Mouse (Mus musculus) c-Kit-positive CD71-positive TER-119-negative erythroid progenitor cells, embryonic 14.5 days (primary cell): ENCODE data around the gene Thap4.
"Not testable (repeated sequence)": the region's sequence is repeated elsewhere in the genome, so short reads cannot be mapped to it uniquely, and the experiment has no call there.

Source experiments
- DNase-seq: peaks from one replicate; pipeline ENCODE4 v3.0.0-alpha.2; 2013; ENCODE audit warnings: low read depth

Gene Thap4

DNA sequence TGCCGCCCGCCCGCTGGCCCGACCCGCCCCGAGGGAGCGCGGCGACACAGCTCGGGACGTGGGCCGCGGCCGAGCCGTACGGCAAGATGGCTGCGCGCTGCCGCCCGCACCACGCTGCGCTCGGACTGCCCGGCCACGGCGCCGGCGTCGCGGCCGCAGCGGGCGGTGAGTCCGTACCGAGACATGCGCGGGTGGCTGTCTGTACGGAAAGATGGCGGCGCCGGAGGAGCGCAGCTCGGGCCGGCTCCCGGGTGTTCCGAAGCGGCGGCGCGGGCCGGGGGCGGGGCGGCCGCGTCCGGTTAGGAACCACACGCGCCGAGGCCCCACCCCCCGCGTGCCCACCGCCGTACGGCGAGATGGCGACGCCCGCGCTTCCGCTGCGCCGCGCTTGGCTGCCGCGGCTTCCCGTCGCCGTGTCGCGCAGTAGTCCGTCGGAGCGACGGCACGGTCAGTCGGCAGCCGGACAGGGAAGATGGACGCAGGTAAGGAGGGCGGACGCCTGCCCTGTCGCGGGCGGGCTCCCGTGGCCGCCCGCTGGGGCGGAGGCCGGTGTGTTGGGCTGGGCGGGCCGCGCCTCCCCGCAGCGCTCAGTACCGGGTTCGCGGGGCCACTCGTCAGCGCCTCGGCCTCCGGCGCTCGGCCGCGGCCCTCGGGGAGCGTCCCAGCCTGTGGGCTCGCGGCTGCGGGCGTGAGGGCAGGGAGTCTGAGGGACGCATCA is at the start of gene Thap4:
Gene Thap4 (minus strand): TSS at position 292 of the 718 bp plus-strand sequence.
- no peak for DNase-seq

DNA sequence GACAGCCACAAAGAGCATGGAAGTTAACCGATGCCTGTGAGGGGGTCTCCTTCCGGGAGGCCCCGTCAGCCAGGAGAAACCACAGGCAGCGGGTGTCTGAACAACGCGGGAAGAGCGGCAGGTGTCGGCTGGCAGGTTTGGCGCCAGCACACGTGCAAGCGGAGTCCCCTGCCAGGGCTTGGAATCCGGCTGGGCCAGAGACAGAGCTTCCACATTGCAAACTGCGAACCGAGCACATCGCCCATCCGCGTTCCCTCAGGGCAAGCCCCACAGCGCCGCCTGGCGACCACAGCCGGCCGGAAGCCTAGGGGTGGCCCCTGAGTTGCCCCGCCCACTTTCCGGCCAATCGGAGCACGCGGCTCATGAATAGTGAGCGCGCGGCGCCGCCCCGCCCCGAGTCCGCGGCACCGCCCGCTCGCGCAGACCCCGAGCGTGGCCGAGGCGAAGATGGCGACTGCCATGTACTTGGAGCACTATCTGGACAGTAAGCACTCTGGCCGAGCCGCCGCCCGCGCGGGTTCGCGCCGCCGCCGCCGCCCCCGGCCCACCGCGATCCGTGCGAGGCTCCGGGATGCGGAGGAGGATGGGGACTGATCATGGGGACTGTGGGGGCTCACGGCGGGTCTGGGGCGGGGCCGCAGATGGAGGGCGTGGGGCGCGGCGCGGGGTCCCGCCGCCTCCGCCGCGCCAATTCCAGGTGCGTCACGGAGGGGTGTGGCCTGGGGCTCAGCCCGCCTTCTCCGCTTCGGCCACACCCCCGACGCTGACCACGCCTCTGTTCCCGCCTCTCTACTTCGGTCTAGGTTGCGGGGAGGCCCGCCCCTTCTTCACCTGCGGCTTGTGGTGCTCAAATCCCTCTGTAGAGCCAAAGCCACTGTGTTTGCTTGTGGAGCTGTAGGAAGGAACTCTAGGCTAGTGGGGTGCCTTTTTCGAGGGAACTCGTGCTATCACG is 49.2 kb upstream of the Thap4 start, which contains the start of gene Ing5:
Gene Ing5 (plus strand): TSS at position 410 of the 952 bp plus-strand sequence.
- DNase-seq = peak; percentile 93

GRCm38 (mm10) chr1:93802771-93803170 is 48.1 kb upstream of the Thap4 start:
- DNase-seq = peak; percentile 58

DNA sequence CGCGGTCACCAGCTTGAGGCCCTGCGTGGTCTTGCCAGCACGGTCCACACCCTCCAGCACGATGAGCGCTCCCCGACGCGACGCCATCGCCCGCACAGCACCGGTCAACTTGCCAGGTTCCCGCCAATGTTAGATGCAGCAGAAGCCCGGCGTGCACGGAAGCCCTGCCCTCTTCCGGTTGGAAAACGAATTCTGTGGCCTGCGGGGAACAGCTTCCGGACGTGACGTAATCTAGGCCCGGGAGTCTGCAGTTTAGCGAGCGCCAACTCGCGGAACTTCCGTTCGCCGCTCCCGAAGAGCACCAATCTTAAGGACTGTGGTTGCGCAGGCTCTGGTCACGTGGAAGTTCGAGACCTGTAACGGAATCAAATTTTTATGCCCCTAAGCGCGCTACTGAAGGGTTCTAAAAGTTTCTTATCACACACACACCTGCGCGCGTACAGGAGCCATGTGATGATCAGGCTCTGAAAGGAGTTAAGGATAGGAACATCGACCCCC is 47.1 kb upstream of the Thap4 start, which contains the start of gene Dtymk:
Gene Dtymk (minus strand): TSS at position 194 of the 498 bp plus-strand sequence.
- DNase-seq = peak; percentile 92

DNA sequence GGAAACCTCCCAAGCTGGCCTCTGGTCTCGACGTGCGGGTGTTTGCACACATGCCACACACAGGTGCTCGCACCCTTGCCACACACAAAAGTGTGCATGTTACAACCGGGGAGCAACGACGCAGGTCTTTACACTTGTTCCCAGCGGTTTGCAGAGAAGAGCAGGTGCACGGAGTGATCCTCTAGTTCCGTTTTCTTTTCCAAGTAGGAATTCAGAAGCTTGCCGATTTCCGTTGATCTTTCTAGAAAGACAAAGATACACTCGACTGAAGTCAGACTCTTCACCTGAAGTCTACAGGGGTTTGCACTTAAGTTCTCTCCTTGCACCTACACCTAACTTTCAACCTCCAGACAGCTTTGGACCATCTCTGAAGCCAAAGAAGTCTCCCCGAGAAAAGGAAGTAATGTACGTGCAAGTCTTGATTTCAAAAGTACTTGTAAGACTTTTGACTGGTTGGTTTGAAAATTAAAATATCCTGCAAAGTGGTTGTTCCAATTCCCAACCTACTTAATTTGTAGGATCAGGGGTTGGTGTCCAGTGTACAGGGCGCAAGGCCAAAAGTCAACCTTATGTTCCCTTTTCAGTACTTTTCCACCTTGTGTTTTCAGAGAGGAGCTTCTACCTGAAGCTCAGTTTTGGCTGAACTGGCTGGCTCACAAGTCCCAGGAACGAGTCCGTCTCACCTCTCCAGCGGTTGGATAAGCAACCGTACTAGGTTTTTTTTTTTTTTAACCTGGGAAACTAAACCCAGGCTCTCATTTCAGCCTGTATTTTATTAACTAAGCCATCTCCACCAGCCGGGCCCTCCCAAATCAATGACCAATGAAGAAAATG is 46.2 kb upstream of the Thap4 start:
- DNase-seq = no peak

DNA sequence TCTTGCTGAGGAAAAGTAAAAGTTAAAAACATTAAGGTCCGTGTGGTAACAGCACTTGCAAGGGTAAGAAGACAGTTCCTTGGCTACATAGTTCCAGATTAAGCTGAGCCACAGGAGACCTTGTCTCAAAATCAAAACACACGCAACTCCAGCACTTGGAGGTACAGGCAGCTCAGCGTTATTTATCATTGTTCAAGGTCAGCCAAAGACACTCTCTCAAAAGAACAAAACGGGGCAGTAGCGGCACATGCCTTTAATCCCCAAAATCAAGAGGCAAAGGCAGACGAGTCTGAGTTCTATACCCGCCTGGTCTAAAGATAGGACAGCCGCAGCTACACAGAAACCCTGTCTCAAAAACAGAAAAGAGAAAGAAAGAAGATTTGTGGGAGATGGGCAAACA is 41.2 kb upstream of the Thap4 start:
- DNase-seq = no peak

GRCm38 (mm10) chr1:93794526-93794925 is 39.9 kb upstream of the Thap4 start:
- no peak for DNase-seq

GRCm38 (mm10) chr1:93786912-93787311 is 32.2 kb upstream of the Thap4 start:
- no peak for DNase-seq

DNA sequence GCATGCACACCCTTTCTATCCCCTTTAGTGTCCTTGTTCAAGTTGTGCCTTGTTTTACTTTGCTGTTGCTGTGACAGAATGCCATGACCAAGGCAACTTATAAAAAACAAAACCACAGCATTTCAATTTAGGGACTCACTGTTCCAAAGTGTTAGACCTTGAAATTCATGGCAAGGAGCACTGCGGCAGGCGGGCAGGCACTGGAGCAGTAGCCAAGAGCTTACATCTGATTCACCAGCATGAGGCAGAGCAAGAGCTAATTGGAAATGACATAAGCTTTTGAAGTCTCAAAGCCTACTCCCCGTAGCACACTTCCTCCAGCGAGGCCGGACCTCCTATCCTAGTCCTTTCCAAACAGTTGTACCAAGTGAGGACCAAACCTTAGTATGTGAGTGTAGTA is 22.0 kb upstream of the Thap4 start:
- DNase-seq = no peak

GRCm38 (mm10) chr1:93769901-93770300 is 15.2 kb upstream of the Thap4 start:
- DNase-seq = no peak

- DNase-seq = no peak
These were observed 12.9 kb upstream of the Thap4 start for GRCm38 (mm10) chr1:93767600-93767999.

DNA sequence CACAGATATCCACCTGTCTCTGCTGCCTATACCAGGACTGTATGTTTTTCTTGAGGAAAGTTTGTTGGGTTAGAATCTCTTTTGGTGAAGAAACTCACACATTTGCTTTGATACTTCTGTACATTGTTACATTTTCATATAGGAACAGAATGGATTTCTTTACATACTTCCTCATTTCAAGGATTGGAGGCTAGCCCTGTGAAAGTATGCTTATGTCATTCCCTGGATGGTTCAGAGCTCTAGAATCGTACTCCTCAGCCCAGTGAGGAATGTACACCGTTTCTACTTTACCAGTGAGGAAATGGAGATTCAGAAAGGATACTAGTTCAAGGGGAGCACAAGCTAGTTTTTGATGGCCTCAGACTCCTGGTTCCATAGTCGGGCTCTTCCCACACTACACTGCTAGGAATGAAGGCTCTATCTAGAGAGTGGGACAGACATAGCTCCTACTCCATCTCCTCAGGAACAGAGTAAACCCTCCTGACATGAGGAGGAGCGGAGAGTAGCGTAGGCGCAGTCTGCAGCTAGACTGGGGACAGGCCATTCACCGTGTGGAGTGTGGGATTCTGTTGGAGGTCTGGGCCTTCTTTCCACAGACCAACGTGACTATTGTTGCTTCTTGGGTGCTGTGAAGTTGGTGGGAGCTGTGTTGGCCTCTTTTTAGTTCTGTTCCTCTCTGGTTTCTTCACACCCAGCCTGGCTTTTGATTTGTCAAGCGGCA is 10.4 kb upstream of the Thap4 start:
- no peak for DNase-seq

DNA sequence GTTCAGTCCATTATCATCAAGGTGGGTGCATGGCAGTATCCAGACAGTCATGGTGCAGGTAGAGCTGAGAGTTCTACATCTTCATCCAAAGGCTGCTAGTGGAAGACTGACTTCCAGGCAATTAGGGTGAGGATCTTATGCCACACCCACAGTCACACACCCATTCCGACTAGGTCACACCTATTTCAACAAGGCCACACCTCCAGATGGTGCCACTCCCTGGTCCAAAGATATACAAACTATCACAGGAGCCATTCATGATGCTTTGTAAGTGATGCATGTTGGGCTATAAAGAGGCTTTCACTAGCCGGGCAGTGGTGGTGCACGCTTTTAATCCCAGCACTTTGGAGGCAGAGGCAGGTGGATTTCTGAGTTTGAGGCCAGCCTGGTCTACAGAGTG is 8.9 kb upstream of the Thap4 start:
- not testable (repeated sequence) for DNase-seq

DNA sequence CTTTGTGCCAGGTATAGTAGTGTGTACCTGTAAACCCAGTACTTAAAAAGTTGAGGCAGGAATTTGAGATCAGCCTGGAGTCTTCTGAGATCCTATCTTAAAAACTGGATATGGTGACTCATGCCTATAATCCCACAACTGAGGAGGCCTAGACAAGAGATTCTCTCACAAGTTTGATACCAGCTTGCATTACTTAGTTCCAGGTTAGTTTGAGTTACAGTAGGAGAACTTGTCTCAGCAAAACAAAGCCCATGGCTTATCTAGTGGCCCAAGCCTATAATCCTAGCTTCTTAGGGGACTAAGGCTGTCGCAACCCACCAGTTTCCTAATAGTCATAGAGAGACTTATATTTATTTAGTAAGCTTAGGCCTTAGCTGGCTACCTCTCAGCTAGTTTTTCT is 5.4 kb upstream of the Thap4 start:
- DNase-seq = no peak

- DNase-seq = no peak
These were observed 1.5 kb upstream of the Thap4 start for GRCm38 (mm10) chr1:93756154-93756553.

- no peak for DNase-seq
These were observed 954 bp upstream of the Thap4 start for GRCm38 (mm10) chr1:93755618-93756017.

GRCm38 (mm10) chr1:93755291-93755610 is 587 bp upstream of the Thap4 start:
- DNase-seq = no peak

DNA sequence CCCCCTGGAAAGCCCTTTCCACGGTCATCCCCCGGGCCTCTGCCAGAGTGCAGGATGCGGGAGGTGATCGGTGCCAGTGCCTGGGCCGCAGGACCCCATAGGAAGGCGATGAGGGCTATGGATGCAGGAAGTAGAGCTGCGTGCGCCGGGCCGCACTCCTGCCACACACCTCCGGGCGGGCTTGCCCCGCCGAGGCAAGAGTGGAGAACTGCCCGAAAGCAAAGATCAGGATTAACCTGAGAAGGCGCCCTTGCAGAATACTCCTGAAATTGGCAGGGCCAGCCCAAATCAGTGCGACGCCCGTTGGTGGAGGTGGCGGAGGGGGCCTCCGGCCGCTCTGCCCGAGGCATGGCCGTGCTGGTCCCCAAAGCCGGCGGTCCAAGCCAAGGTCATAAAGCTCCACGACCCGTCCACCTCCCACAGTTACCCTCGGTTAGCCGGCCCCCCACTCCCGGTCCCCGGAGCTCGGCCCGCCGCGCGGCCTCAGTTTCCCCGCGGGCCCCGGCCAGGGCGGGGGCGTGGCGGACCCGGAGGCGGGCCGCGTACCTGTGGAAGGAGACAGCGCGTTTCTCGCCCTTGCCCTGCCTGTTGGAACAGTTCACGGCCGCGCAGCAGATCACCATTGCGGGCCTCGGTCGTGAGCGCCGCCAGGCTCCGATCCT is 622 bp downstream of the Thap4 start:
- no peak for DNase-seq

- no peak for DNase-seq
These were observed 3.4 kb downstream of the Thap4 start, which contains the start of gene Atg4b for GRCm38 (mm10) chr1:93751290-93751689. Atg4b (plus strand) TSS chr1:93751500.

DNA sequence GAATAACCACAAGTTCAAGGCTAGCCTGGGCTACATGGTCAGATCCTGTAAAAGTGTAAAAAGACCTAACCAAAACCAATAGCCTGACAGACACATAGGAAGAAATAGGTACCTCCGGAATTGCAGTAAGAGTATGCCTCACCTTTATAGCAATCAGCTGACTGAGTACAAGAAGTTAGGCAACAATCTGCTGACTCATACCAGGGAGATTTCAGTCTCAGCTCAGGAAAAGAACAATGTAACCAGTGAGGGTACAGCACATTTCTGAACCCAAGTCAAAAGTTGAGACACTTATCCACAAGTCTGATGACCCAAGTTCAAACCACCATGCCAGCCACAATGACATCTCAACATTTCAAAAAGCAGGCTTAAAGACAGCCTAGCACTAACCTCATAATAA is 6.1 kb downstream of the Thap4 start:
- no peak for DNase-seq

- DNase-seq = no peak
These were observed 8.5 kb downstream of the Thap4 start for GRCm38 (mm10) chr1:93746179-93746578.
